Mouse (Mus musculus) right cerebral cortex, postnatal 36 days (tissue): ENCODE data around the gene Dennd2c.
A peak's percentile ranks its signal among the peaks of the same experiment; 100 is the strongest.
"Not testable (repeated sequence)": the region's sequence is repeated elsewhere in the genome, so short reads cannot be mapped to it uniquely, and the experiment has no call there.

Source experiments
- DNase-seq, 2 experiments: peaks; one replicate each; pipeline ENCODE4 v3.0.0; 2022; ENCODE audit warnings: low spot score in 2 of 2, mixed read lengths in 1 of 2

Dennd2c gene

DNA sequence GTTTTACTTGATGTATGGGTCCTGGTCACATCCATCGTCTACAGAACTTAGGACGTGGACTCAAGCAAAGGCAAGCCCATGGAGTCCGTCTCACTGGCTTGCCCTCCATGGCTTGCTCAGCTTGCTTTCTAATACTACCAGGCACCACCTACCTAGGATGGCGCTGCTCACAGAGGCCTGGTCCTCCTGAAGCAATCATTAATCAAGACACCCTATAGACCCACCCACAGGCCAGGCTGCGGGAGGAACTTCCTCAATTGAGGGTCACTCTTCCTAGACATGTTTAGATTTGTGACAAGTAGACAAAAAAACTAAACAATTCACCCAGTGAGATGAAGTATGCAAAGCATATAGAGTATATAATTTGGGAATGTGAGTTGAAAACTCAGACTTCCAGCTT is 9.8 kb downstream of the Dennd2c start:
- DNase-seq: no peak

DNA sequence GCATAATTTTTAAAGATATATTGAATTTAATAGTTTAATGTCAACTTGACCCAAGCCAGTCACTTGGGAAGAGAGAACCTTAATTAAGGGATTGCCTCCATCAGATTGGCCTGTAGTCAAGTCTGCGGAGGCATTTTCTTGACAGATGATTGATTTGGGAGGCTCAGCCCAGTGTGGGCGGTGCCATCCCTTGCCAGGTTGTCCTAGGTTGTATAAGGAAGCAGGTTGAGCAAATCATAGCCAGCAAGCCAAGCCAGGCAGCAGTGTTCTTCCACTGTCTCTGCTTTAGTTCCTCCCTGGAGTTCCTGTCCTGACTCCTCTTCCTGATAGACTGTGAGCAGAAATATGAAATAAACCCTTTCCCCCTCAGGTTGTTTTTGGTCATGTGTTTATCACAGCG is 21.2 kb downstream of the Dennd2c start:
- DNase-seq: no peak

DNA sequence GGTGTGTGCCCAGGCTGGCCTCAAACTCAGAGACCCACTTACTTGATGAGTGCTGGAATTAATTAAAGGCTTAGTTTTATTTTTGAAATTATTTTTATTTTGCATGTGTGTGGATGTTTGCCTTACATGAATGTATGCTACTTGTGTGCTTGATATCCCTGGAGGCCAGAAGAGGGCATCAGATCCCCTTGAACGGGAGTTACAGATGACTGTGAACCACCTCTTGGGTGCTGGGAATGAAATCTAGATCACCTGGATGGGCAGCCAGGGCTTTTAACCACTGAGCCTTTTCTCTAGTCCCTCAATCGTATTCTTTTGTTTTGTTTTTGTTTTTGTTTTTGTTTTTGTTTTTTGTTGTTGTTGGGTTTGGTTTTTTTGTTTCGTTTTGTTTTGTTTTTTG is 23.7 kb downstream of the Dennd2c start:
- DNase-seq: no peak

DNA sequence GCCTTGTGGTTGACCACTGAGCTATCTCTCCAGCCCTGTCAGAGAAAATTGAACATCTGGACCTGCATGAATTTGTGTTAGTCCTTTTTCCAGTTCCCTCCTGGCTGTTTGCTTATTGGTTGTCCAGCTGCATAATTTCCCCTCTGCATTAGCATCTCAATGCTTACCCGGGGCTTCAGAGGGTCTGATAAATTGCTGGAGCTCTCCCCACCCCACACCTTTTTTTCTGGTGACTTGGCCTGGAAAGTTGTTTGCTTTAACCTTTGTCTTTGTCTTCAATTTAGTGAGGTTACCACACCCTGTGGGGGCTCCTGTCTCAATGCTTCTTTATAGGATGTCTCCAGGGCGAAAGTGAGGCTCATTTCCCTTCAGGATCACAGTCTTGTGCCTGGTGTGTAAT is 24.8 kb downstream of the Dennd2c start:
- DNase-seq: no peak

DNA sequence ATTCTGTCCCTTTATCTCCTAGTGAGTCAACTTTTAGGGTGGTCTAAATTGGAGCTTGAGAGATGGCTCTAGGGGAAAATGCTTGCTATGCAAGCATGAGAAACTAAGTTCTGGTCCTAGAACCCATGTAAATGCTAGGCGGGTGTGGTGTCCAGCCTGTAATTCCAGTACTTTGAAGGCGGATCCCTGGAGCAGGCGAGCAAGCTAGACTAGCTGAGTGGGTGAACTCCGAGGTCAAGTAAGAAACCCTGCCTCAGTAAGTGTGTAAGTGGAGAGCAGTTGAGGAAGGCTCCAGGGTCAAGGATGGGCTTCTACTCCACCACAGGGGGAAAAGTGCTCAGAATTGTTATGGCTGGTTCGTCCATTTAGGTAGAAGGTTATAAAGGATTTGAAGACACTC is 25.3 kb downstream of the Dennd2c start:
- DNase-seq: no peak

DNA sequence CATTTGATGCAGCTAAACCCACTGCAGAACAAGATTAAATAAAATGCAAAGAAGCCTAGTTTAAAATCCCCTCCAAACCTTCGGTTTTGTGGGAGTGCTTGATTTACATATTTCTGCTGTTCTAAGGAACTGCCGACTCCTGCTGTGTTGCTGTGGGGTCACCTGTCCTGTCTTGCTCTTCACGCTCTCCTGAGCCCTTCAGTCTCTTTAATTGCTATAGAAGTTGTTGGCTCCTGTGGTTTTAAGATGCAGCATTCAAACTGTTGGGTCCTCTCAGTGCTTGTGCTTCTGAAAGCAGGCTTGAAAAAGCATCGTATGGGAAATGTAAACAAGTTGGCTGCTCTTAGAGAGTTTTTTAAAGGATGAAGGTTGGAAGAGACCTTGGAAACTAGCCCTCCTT is 25.8 kb downstream of the Dennd2c start:
- no peak for DNase-seq

DNA sequence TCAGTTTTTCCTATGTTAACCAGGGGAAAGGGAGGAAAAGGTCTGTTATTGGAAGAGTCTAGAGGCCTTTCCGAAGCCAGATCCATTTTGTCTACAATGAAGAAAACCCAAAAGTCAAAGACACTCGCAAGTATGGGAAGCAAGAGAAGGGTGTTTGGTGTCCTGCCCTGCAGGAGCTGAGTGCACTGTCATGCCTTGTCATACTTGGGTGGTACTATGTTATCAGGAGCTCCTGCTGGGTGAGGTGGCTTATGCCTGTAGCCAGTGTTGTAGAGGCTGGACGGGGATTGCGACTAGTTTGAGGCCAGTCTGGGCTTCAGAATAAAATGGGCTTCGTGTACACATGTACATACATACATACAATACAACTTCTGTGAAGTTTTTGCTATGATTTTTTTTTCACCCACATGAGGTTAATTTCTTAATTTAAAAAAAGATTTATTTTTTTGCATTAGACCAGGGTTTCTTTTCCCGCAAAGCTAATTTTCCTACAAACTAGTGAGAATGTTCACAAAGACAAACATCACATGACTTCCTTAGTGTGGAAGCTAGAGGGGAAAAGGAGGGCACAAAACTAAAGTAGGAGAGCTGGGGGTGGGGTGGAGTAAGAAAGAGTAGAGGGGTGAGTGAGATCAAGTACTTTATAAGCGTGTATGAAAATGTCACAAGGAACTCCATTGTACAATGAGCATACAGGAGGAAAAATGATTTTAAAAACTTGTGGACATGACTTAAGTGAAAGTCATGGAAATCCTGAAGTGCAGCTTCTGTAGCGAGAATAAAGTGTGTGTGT is 27.2 kb downstream of the Dennd2c start:
- no peak for DNase-seq

DNA sequence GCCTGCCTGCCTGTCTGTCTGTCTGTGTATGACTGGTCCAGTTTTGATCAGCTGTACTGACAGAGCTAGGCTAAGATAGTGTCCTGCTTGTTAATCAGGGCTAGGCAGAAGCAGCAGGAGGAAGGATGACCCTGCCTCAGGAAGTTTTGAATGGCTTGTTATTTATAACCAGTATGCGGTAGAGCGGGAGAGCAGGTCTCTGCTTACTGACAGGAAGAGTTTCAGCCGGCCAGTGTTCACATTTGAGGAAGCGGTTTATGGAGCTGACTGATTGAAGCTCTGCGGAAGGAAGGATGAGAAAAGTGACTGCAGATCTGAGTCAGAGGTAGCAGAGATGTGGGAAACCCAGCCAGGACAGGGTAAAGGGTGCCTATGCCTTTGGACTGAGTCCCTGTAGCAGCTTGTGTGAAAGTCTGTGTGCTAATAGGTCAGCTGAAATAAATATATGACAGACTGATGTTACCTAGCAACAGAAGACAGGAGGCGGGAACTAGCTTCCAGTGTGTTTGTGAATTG is 27.9 kb downstream of the Dennd2c start:
- DNase-seq: peak in 1 of 2 experiments; percentile 6

DNA sequence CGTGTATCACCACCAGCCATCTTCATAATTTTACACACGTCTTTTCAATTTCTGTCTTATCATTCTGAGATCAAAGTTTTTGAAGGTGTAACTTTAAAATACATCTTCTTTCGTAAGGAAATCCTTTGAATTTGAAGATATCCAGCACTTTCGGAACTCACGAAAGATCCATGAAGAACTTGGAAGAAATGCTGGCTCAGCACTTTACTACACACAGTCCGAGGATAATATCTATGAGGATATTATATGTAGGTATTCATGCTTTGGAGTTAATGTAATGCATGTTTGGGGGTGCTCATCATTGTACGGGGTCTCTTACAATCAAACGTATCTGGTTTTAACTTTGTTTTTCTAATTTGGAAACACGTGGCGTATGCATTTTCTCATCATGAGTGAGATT is 30.7 kb downstream of the Dennd2c start:
- no peak for DNase-seq

DNA sequence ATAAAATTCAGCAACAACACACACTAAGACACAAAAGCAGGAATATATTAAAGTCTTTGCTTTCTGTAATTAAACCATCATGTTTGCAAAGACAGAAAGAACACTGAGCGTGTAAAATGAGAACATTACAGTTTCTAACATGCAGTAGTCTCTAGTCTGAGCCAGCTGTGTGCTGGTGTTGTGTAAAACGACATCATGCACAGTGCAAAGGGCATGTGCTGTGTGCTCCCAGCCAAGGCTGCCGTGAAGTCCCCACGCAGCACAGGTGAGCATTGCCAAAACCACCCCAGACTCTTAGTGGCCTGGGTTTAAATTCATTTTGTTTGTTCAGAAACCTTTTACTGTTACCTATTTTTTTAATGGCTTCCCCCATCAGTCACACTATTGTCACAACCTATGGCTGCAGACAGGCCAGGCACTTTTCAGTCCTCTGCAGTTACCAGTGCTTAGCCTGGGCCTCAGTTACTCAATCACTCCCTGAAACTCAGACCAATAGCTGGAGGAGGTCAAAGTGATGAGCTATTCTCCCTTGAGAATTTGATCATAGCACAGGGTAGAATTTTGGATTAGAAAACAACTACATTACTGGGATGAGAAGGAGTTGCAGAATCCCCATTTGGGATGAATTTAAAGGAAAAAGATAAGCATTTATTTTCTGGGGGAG is 34.1 kb downstream of the Dennd2c start:
- no peak for DNase-seq

DNA sequence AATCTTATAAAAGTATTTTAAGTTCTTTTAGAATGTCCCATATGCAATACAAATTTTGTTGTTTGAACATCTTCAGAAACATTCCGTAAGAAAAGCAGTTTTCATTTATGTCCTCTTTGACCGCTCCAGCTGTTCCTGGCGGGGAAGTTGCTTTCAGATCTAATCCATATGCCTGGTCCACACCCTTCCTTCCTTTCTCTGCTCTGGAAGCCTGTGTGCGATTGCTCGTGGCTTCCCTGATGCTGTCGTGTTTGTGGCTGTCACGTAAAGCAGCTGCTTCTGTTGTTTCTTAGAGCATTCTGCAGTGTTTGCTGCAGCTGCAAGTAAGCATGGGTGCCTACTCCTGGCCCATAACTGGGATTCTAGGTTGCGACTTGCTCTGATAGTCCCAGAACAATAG is 36.6 kb downstream of the Dennd2c start:
- no peak for DNase-seq

DNA sequence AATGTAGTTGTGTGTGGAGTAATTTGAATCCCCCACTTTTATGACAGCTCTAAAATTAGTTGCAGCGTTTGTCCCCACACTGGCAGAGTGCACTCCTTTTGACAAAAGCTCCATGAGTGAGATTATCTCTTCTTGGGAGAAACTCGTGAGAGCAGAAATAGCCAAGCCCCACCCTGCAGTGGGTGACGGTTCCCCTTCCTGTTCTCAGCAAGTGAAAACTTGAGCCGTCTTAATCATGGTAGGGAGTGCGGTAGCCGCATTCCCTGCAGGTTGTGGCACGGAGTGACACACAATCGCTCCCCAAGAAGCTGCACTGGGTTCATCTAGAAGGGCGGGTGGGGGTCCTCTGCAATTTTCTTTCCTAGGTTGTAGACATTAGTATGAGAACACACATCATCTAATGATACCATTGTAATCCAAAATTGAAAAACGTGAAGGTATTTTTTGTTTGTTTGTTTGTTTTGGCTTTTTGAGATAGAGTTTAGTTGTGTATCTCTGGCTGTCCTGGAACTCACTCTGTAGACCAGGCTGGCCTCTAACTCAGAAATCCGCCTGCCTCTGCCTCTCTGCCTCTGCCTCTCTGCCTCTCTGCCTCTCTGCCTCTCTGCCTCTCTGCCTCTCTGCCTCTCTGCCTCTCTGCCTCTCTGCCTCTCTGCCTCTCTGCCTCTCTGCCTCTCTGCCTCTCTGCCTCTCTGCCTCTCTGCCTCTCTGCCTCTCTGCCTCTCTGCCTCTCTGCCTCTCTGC is 37.9 kb downstream of the Dennd2c start:
- not testable (repeated sequence) for DNase-seq

DNA sequence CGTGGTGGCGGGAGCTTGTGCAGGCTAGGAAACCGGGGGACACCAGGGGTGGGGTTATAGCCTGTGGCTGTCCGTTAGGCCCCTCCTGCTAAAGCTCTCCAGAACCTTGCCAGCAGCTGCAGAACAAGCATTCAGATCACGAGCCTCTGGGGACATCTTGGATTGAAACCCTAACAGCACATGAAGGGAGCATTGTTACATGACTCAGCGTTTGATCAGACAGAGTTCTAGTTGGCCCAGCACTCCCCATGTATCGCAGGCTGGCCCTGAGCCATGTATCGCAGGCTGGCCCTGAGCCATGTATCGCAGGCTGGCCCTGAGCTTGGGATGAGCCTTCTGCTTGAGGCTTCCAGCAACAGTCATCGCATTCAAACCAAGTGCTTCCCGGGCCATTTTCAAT is 38.9 kb downstream of the Dennd2c start:
- no peak for DNase-seq

DNA sequence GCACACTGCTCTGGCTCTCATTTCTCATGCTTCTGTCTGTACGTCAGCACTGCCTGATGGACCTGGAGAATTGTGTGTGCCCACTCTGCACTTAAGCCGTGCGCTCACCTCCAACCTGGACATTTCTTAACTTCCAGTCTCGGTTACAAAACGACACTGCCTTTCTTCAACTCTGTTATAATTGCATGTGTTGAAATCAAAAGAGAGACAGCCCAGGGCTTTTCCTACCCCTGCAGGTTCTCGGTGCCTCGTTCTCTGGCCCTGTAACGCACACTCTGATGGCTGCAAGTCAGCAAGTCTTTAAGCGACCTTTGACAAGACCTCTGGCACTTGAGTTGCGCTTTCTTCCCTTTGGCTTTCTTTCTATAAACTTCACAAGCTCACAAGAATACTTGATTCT is 40.0 kb downstream of the Dennd2c start:
- DNase-seq: no peak

DNA sequence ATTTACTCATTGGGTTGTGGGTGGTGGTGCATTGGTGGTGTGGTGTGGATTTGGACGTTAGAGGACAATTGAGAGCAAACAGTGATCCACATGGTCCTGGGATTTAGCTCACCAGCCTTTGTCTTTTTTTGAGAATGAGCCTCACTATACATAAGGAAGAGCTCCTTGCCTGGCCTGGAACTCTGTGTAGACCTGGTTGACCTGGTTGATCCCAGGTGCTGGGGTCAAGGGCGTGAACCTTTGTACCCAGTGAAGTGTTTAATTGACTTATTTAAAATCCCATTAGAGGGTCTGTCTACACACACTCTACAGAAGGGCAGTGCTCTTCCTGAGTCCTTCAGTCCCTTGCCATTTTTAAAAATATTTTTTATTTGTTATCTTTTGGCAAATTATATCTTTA is 42.9 kb downstream of the Dennd2c start:
- DNase-seq: no peak

DNA sequence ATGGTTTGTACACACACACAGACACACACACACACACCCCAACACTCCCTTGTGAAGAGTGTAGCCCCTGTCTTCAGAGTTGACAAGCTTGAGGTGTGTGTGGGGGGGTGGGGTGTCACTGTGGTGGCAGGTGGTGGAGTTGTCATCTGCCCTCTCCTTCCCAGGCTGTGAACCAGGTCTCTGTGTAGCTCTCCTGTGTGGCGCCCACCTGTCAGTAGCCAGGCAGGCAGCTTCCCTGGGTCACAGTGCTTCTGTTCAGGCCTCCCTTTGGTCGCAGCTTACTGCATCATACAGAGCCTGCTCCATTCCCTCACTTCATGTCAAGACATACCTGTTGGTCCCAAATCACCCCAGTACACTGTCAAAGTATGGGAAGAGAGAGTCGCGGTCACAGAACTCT is 43.4 kb downstream of the Dennd2c start:
- DNase-seq: no peak

DNA sequence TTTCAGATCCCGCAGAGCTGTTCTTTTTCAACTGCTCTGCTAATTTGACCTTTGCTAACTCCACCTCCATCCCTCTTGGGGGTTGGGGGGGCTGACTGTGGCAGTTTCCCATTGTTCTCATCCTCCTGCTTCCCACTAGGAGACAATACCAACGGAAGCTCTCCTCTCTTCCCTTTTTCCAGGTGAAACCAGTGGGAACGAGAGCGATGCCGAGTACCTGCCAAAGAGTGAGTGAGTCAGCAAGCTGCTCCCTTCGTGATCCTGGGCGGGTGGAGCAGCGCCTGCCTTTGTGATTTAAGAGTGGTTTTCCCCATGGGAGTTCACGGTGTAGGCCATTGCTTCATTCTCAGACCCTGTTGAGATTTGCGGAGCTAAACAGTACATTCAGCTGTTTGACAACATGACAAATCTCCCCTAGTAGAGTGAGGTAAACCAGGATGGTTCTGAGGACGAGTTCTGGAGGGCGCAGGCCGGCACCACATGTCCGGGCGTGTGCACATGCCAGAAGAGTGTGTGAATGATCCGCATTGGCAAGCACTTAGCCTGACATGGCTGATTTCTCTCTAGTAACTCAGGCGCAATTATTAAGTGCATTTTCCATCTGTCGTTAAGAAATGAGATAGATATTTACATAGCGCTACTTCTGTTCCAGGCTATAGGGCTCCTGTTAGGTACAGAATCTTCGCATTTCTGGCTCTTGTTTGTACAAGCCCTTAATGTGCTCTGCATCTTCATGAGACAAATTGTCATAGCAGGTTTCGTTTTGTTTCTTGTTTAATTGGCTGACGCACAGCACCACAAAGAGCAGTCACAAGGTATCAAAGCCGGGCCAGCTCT is 44.1 kb downstream of the Dennd2c start:
- DNase-seq: no peak

DNA sequence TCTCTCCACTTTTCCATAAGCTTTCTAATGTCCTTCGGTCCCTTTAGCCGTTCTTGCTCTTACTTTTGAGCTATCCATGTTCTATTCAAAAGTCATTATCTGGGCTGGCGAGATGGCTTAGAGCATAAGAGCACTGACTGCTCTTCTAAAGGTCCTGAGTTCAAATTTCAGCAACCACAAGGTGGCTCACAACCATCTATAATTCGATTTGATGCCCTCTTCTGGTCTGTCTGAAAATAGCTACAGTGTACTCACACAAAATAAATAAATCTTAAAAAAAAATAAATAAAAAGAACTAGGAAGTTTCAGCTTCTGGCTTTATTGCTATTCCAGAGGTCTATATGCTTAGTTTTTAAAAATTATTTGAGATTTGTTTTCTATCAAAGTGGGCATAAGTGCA is 45.4 kb downstream of the Dennd2c start:
- no peak for DNase-seq

DNA sequence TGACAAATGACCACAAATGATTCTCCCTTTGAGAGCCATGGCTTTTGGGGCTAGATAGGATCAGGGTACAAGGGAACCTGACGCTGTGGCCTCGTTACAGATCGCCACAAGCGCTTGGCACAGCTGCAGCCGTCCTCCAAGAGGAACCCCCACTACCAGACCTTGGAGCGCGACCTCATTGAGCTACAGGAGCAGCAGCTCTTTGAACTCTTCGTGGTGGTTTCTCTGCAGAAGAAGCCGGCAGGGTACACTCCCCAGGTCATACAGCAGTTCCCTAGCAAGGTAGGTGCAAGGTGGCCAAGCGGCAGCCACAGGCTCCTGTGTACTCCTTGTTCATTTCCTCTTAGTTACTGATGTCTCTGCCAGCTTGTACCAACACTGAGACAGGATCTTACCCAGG is 46.5 kb downstream of the Dennd2c start:
- no peak for DNase-seq

DNA sequence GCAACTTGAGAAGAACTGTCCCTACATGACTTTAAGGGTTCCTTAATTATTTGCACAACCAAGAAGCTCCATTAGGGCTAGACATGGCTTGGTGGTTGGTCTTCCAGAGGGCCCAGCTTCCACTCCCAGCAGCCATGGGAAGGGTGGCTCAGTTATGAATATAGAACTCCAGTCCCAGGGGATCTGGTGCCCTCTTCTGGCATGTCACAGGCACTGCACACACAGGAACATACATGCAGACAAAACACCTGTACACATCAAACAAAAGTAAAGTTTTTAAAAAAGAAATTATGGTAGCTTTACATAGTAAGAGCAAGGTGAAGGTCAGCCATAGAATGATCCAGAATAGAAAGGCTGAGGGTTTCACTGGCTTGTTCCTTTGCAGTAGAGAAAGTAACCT is 51.4 kb downstream of the Dennd2c start:
- no peak for DNase-seq

DNA sequence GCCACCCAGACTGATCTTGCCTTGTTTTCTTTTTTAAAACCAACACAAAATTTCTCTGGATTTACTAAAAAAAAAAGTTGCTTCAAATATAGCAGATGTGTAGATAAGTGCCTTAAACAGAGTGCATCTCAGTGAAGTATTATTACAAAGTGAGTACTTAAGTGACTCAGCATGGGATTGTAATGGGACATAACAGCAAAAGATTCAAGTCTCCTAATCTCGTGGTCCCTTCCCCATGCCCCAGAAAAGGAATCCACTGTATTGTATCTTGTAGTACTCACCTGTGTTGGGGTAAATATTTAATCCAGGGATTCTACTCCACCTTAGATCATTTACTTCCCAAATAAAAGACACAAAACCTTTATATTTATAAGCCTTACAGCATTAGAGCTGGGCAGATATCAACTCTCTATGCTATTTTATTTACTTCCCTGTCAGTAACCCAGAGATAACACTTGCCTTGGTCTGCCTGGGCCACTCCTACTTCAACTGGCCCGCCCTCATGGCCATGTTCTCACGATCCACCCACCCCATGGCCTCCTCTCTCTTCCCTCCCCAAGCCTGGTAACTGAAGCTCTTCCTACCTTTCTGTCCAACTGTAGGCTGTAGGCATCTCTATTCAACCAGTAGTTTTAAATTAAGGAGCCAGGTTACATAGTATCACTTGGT is 57.0 kb downstream of the Dennd2c start:
- no peak for DNase-seq
